Mouse (Mus musculus) frontal cortex, adult (tissue): ENCODE measurements around the gene Dntt.

Source experiments
- ATAC-seq: cut with Nextera tagmentation; 2 replicates; pipeline ENCODE4 v1.9.2; 2017; ENCODE audit warnings: mild to moderate bottlenecking, moderate library complexity, mixed read lengths; ENCODE audit not compliant: low TSS enrichment

The Dntt gene

DNA sequence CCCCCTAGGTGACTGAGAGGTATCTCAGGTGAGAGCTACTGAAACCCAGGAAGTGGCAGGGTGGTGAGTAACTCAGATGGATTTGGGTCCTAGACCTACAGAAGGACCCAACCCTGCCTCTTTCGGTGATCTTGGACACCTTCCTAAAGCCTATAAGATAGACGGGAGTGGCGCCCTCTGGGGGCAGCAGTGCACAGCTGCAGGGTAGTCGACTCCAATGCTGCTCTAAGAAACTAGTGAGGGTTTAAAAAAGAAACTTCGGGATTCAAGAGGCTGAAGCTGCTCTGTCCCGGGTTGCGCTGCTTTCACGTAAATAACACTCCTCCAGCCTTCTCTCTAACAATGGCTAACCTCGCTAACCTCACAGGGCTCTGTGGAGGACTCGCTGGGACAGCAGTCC, 24.5 kb downstream of the Dntt start:
- no peak for ATAC-seq

DNA sequence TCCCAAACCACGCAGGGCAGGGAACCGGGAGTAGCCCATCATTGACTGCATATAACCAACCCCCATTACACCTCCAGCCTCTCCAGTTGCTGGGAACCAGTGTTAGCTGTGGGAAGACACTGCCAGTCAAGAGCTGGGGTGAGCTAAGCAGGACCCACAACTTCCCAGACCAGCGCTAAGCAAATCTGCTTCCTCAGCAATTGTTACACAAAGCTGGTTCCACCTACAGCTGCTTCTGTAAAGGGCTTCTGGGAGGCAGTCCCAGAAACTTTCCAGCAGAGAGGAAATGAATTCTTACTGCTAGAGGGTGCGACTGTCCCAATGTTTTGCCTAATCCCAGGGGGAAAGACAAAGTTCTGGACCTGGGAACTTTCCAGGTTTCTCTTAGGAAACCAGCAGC, 25.6 kb downstream of the Dntt start:
- ATAC-seq, result peak; percentile 93

DNA sequence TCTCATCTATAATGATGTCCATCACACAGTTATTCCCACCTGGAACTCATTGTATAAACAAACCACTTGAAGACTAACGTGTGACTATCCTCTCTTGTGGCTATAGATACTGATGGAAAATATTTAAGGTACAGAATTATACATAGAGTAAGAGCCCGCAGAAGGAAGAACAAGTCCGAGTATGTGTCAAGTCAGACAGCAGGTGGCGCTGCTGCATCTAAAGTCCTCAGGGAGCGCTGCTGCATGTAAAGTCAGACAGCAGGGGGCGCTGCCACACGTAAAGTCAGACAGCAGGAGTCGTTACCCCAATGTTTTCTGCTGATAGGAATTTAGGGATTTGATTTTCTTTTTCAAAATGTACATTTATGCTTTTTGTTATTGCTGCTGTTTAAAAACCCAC, 42.4 kb downstream of the Dntt start:
- peak; percentile 95 for ATAC-seq

DNA sequence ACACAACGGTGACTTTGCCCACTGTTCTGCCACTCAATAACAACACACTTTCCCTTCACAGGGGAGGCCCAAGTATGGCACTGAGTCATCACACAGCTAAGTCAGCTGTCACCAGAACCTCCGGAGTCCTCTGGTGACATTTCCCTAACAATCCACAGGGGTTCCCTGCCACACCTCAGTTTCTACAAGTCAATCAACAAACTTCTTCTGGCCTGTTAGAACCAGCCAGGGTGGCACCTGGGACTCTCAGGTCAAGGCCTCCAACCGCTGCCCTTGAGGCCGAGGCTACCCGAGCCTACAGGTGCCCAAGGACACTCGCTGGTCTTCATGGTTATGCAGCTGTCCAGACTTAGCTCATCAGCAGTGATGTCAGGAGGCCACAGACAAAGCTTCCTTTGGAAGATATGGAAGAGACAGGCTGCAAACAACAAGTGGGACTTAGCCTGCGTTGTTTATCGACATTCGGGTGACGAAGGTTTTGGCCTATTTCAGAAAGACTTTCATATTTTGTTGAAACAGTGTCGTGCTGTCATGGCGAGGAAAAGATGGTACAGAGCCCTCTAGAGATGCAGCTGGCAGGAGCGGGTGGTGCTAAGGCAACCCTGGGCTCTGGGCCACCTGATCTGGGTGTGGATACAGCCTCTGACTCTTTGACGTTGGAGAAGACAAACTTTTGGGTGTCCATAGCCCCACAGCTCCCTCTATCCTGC, 44.8 kb downstream of the Dntt start:
- no peak for ATAC-seq

DNA sequence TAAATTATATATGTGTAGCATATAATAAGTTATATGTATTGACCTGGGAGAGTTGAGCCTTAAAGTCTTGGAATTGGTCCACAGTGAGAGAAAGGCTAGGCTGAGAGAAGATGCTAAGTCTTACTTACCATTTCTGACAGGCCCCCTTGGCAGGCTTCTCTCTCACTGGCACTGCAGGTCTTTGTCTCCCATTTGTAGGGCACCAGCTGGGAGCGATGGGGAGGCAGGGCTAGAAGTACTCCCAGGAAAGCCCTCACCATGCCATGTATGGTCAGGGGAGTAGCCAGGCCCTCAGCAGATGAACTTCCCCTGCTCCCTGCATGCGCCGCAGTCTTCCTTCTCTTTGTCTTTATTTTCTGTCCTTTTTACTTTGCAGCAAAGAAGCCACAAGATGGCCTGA, 47.8 kb downstream of the Dntt start, which contains the start of gene Opalin:
Gene Opalin (minus strand): TSS at position 208 of the 400 bp plus-strand sequence.
- no peak for ATAC-seq

DNA sequence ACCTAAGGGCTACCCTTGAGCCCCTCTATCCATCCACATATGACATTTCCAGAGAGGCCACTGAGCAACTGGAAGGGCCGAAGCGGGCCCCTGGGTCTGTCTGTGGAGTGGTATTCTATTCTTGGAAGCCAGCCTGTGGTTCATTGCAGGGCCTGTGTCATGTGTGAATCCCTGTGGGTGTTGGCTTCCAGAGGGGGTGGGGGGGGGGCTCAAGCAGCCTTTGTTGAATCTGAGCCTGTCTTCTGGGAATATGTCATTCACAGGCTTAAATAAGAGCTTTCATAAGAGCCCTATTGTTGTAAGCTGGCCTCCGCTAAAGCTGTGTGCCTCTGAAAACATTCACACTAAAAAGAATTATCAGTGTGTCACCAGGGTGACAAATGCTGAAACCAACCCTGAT, 52.5 kb downstream of the Dntt start:
- ATAC-seq, result peak; percentile 27

DNA sequence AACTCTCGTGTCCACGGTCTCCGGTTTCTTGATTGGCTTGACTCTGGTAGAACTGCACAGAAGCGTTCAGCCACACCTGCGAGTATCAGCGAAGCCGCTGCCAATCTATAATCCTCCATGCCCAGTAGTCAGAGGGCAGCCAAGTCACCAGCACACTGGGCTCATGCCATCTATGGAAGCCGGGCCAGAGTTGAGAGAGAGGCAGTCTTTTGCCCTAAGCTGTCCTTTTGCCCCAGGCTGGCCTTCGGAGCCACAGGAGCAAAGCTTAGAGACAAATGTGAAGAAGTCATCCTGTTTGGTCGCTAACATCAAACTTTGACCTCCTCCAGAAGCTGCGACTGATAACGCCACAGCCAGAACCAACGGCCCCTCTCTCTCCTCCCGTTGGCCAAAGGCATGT, 54.6 kb downstream of the Dntt start:
- ATAC-seq, result no peak

DNA sequence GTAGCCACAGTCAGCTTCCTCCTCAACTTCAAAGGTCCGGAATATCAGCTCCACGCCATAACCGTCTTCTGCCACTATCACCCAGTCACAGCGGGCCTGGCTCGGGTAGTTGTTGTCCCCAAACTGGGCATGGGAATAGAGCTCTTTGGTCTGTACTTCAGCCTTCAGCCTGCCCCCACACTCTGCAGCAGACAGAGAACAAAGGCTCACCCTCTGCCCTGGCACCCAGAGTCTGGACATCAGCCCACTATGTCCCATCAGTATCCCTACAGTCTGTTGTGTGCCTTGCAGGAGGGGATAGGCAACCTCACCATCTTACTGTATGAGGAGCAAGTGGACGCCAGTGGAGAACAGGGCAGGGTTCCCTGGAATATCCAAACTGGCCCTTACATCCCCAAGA, 57.2 kb downstream of the Dntt start:
- peak; percentile 47 for ATAC-seq

DNA sequence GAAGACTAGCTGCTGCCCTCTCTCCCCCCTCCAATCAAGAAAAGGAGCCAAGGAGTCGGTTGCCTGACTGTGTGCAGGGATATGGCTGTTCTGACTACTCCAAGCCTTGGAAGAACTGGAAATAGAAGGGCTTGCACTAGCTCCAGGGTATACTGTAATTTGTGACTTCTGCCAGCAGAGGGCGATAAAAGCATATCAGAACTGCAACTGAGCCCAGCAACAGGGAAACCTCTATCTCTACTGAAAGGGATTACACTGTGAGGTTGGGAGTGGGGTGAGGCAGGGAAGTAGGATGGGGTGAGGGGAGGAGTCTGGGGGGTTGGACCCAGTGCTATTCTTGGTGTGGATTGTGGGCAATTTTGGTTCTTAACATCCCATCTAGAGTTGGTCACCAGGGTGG, 57.6 kb downstream of the Dntt start:
- ATAC-seq, result peak; percentile 92

DNA sequence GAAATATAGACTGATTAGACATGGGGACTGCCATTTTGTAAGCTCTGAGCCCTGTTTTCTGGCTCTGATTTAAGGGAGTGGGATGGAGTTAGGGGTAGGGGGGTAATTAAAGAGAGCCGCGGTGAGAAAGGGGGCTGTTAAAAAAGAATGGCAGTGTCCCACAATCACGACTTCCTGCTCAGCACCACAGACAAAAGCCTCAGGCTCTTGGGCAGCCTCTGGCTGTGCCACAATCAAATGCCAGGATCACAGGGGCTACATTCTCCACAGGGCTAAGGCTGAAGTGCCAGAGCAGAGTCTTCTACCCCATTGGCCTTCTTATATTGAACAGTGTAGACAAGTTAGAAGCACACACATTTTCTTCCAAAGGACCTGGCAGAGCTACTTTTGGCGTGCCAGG, 58.8 kb downstream of the Dntt start:
- ATAC-seq, result no peak

DNA sequence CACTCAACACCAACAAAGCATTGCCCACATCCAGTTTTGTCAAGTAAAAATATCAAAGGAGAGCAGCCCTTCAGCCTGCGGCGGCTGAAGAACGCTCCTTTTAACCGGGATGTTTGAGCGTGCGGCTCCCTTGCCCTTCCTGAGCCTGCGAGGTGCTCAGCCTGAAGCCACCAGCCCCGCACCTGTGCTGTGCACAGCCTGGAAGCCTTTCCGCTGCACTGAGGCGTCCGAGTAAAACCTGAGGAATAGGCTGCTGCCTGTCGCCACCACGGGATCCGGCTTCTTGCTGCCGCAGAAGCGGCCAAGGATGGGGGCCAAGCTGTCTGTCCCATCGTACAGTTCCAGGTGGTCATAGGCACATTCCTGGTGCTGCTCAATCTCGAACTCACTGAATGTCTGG, 59.4 kb downstream of the Dntt start:
- ATAC-seq, result no peak

DNA sequence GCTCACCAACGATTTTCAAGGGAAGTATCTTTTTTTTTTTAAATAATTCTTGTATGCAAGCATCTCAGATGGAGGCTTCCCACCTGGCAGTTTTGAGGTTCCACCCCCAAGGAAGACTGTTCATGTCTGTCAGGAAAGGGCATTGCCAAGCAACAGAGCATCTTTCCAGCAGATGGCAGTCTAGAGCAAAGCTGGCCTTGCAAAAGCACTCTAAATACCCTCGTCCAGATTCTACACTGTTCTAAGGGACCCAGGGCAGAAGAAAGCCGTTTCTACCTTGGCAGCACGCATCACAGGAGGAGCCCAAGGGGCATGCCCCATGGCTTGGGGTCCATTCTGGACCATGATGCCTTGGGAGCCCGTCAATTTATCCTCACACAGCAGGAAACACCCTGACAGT, 60.8 kb downstream of the Dntt start:
- ATAC-seq, result peak; percentile 76

DNA sequence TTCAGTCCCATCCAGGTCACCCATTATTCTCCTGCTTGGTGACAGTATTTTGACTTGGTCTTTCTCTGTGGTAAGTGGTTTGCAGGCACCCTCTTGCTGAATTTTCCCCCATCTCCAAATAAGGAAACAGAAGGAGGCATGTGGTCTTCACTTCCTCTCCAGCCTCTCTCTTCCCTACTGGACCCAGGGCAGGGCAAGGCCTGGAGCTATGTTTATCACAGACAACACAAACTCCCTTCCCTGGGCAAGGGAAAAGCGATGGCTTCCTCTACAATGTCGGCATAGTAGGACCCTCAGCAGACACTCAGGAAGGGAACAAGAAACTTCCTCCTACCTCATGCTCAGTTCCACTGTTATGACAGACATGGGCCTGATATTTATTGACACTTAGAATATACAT, 62.8 kb downstream of the Dntt start:
- ATAC-seq, result no peak

DNA sequence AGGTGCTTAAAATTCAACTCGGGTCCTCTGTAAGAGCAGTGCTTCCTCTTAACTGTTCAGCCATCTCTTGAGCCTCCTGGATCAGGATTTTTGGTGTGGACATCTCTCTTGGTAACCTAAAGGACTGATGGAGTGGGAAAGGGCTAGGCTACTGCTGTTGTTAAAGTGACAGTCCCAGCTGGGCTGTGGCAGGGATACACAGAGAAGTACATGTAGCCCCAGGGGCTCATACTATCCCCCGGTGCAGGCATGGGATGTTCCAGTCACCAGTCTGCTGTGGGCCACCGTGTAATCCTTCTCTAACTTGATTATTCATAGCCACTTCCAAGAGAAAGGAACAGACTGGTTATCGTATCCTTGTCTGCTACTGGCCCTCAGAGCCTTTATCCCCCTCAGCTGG, 68.0 kb downstream of the Dntt start:
- no peak for ATAC-seq

DNA sequence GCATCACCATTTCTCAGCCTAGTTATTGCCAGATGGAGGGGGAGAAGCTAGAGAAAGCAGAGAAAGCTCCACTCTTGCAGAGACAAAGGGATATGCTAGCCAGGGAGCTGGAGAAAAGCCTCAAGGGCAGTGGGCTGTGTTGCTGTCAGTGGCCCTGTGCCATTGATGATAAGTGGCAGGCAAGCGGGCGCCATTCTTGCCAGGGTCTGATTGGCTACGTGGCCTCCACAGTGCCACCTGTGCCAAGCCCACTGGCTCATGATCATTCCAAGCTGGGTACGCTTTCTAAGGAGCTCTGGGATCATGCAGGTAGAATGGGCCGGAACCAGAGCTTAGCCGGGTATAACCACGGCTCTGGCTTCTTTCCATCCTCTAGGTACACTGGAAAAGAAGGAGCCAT, 71.8 kb downstream of the Dntt start:
- ATAC-seq, result no peak

DNA sequence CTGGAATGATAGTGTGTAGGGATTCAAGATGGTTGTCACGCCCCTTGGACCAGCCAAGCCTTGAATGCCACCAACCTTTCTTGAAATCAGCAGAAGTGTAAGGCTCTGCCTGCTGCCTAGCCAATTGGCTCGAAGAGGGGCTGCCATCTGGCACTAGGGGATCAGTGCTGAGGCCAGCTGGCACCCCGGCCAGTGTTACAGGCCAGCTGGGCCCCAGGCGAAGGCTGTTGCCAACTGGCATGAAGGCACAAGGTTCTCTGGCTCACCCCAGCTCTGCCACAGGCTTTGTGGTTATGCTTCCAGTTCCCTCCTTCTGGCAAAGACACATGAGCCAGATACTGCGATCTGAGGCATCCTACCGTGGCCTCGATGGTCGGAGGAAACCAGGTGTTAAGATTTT, 72.3 kb downstream of the Dntt start:
- peak; percentile 77 for ATAC-seq

DNA sequence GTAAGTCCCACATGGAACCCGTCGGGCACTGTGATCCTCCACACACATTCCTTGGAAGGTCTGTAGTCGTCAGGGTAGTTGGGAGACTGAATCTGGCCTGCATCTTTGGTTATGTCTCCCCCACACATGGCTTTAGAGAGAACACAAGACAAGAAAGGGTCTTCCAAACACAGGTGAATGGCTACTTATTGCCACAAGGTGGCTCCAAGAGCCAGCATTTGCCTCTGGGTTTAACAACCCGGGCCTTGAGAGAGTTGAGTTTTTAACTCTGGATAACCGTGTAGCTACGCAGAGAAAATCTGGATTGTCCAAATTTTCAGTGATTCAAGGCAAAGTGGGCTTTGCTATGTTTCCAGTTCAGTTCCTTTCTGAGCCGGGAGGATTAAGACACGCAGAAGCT, 75.8 kb downstream of the Dntt start:
- peak; percentile 84 for ATAC-seq

DNA sequence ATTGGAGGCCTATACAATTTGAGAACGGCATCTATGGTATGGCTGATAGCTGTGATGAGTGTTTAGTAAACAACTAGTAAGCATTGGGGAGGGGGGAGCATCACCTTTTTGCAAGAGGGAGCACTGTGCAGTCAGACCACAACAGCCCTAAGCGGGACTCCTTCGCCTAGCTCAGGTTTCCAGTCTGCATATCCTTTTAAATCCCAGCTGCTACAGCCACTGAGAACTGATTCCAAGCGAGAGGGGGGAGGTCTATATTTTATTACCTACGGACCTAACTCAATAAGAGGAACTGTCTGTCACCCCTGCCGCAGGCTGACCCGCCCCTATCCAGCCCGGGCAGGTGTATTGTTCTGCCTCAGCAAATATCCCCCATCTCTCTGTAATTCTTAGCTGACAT, 78.5 kb downstream of the Dntt start:
- no peak for ATAC-seq

DNA sequence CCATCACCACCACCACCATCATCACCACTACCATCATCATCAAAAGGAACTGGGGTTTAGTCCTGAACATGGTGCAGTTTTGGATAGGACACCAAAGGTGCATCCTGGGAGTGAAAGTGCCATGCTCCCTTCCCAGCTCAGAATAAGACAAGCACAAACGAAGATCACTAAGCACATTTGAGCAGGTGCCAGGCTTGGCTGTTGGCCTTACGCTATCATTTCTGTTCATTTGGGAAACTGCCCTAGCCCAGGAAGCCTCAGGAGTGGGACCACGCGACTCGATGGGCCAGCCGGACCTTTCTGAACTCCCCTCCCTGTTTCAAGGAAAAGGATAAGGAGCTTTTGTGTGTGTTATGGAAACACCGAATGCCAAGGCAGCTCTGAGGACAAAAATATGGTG, 79.6 kb downstream of the Dntt start:
- ATAC-seq, result no peak
